ENCODE assay signal across 24 mouse cellular contexts in the genomic region with DNA sequence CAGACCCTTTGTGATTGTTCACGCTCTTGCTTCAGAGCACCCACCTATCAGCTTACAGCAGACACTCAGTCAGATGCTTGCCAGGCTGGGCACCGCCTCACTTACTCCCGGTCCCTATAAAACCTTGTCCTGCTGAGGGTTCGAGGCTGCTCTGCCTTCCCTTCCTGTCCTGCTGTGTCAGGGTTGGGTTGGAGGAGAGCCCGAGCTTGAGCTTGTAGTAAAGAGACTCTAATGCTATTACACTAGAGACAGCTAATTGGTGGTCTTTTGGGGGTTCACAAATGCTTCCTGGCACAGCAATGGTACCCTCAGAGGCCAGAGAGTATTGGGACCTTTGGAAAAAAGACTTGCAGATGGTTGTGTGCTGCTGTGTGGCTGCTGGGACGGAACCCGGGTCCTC. TPM values are rescaled to one million over a fixed set of nuclear protein-coding genes. Genes with fewer than 3 reads are reported as not detected.
DNase-seq lines count a peak whose midpoint lies in the region; ATAC-seq and TF ChIP-seq lines count a peak whose summit lies in the region.
"Had no signal": no experiment of that assay in that cellular context is flagged by ENCODE, and none has a peak within 500 bp of the region (broad histone marks: within the 10 kb centered on the region; RNA-seq: fewer than 3 reads in every experiment).

No protein-coding gene starts in this region.

- no peaks in the 10 kb centered on the region for H3K27me3 ChIP-seq in cerebellum, adult 2 months (ENCODE audit: control insufficient read depth, insufficient read depth, low read length)
- no peaks in the 10 kb centered on the region for H3K27me3 ChIP-seq in heart, embryonic 10.5 days (ENCODE audit: insufficient read depth, poor library complexity, severe bottlenecking)
- H3K27me3 ChIP-seq in heart, adult 2 months (ENCODE audit: control insufficient read depth, insufficient read depth, low read length): no peaks in the 10 kb centered on the region
- no peaks in the 10 kb centered on the region for H3K27me3 ChIP-seq in hindbrain, postnatal 0 days (ENCODE audit: insufficient read depth, low read length)
- H3K27me3 ChIP-seq in hindbrain, embryonic 13.5 days: no peaks in the 10 kb centered on the region
- H3K27me3 ChIP-seq: CH12.LX; embryonic facial prominence, embryonic 12.5 days; embryonic facial prominence, embryonic 15.5 days; heart, embryonic 13.5 days; Patski had no signal

- WGBS in cerebellum, adult 2 months: 42% methylated on average over 7 of the region's 7 CpGs
- 82% methylated on average over 7 of the region's 7 CpGs for WGBS in heart, embryonic 10.5 days
- WGBS in heart, adult 2 months: 91% methylated on average over 7 of the region's 7 CpGs
- 59% methylated on average over 7 of the region's 7 CpGs for WGBS in hindbrain, postnatal 0 days
- WGBS in hindbrain, embryonic 13.5 days: 81% methylated on average over 7 of the region's 7 CpGs

- no peak for ATAC-seq in cerebellum, adult (ENCODE audit: insufficient number of reproducible peaks, low FRiP score, low TSS enrichment)
- peak; percentile 19; the same call in 1 of the 2 replicates for ATAC-seq in hindbrain, postnatal 0 days
- no peak for ATAC-seq in hindbrain, embryonic 13.5 days (ENCODE audit: low FRiP score)
- ATAC-seq: forebrain, embryonic 14.5 days; intestine, postnatal 0 days; Patski had no signal

- TF ChIP-seq CTCF in cerebellum, adult 2 months (IDR thresholded peaks at IDR 0.05; ENCODE audit: borderline replicate concordance, insufficient read depth, low read depth, low read length): no peak
- TF ChIP-seq CTCF in heart, adult 2 months (IDR thresholded peaks at IDR 0.05): no peak
- no peak for TF ChIP-seq CTCF in hindbrain, postnatal 0 days (IDR thresholded peaks at IDR 0.05; ENCODE audit: low read depth)

- no peaks in the 10 kb centered on the region for H3K9me3 ChIP-seq in heart, embryonic 10.5 days
- H3K9me3 ChIP-seq in hindbrain, postnatal 0 days (ENCODE audit: low read length): no peaks in the 10 kb centered on the region
- no peaks in the 10 kb centered on the region for H3K9me3 ChIP-seq in hindbrain, embryonic 13.5 days
- H3K9me3 ChIP-seq: embryonic facial prominence, embryonic 12.5 days; embryonic facial prominence, embryonic 15.5 days; heart, embryonic 13.5 days had no signal

- no peak overlapping the region for H3K4me2 ChIP-seq in hindbrain, postnatal 0 days (ENCODE audit: low read depth, low read length)
- H3K4me2 ChIP-seq in hindbrain, embryonic 13.5 days: no peak overlapping the region
- H3K4me2 ChIP-seq: embryonic facial prominence, embryonic 12.5 days; embryonic facial prominence, embryonic 15.5 days; heart, embryonic 13.5 days had no signal

- intact Hi-C loops in heart, adult 2 months (cut with DNase I): no loop called here

- no peak overlapping the region for H3K27ac ChIP-seq in cerebellum, adult 2 months (ENCODE audit: insufficient read depth, low read length)
- H3K27ac ChIP-seq in heart, embryonic 10.5 days: no peak overlapping the region
- no peak overlapping the region for H3K27ac ChIP-seq in heart, adult 2 months
- peak overlapping the region; percentile 61 for H3K27ac ChIP-seq in hindbrain, postnatal 0 days
- no peak overlapping the region for H3K27ac ChIP-seq in hindbrain, embryonic 13.5 days
- H3K27ac ChIP-seq: embryonic facial prominence, embryonic 12.5 days; embryonic facial prominence, embryonic 15.5 days; heart, embryonic 13.5 days; kidney, postnatal 0 days had no signal

- H3K4me1 ChIP-seq in cerebellum, adult 2 months (ENCODE audit: control insufficient read depth, insufficient read depth, low read length): peaks cover 19% of the 10 kb centered on the region; the same call in 1 of the 2 replicates
- H3K4me1 ChIP-seq in heart, embryonic 10.5 days: peaks cover 7% of the 10 kb centered on the region
- H3K4me1 ChIP-seq in heart, adult 2 months (ENCODE audit: control insufficient read depth, insufficient read depth, low read length): peaks cover 4% of the 10 kb centered on the region
- H3K4me1 ChIP-seq in hindbrain, postnatal 0 days (ENCODE audit: insufficient read depth, low read length): no peaks in the 10 kb centered on the region
- peaks cover 9% of the 10 kb centered on the region for H3K4me1 ChIP-seq in hindbrain, embryonic 13.5 days (replicated peaks)

- no peak for TF ChIP-seq EP300 in heart, adult 2 months (IDR thresholded peaks at IDR 0.05; ENCODE audit: insufficient read depth, low read depth, low read length)

- no peak for TF ChIP-seq POLR2A in cerebellum, adult 2 months (IDR thresholded peaks at IDR 0.05; ENCODE audit: borderline replicate concordance, insufficient read depth, low read length)
- no peak for TF ChIP-seq POLR2A in heart, adult 2 months (IDR thresholded peaks at IDR 0.05; ENCODE audit: insufficient read depth, low read depth, low read length)

- H3K4me3 ChIP-seq in cerebellum, adult 2 months (replicated peaks; ENCODE audit: insufficient read depth, low read depth, low read length): no peak overlapping the region
- H3K4me3 ChIP-seq in heart, embryonic 10.5 days: no peak overlapping the region
- H3K4me3 ChIP-seq in heart, adult 2 months: no peak overlapping the region
- no peak overlapping the region for H3K4me3 ChIP-seq in hindbrain, postnatal 0 days (ENCODE audit: low read length)
- H3K4me3 ChIP-seq in hindbrain, embryonic 13.5 days: no peak overlapping the region
- H3K4me3 ChIP-seq: embryonic facial prominence, embryonic 12.5 days; embryonic facial prominence, embryonic 15.5 days; heart, embryonic 13.5 days had no signal

- no peaks in the 10 kb centered on the region for H3K36me3 ChIP-seq in heart, embryonic 10.5 days
- H3K36me3 ChIP-seq in heart, adult 2 months (ENCODE audit: control insufficient read depth, insufficient read depth, low read length): no peaks in the 10 kb centered on the region; the same call in 1 of the 2 replicates
- H3K36me3 ChIP-seq in hindbrain, postnatal 0 days (ENCODE audit: insufficient read depth, low read length): no peaks in the 10 kb centered on the region
- no peaks in the 10 kb centered on the region for H3K36me3 ChIP-seq in hindbrain, embryonic 13.5 days
- H3K36me3 ChIP-seq: embryonic facial prominence, embryonic 12.5 days; embryonic facial prominence, embryonic 15.5 days; G1E; heart, embryonic 13.5 days had no signal

- H3K9ac ChIP-seq in heart, adult 2 months (ENCODE audit: low read depth, low read length): no peak overlapping the region
- no peak overlapping the region for H3K9ac ChIP-seq in hindbrain, postnatal 0 days (replicated peaks; ENCODE audit: low read length)
- no peak overlapping the region for H3K9ac ChIP-seq in hindbrain, embryonic 13.5 days
- H3K9ac ChIP-seq: embryonic facial prominence, embryonic 12.5 days; embryonic facial prominence, embryonic 15.5 days; heart, embryonic 13.5 days had no signal

- no peaks in the 10 kb centered on the region for H3K79me2 ChIP-seq in heart, adult 2 months (replicated peaks; ENCODE audit: control insufficient read depth, insufficient read depth, low read length)

- DNase-seq in cerebellum, adult 8-10 months: peak; percentile 16
- no peak for DNase-seq in cerebellum, adult 2 months
- DNase-seq in cerebellum, postnatal 14 days: peak; percentile 51 to 59
- DNase-seq in heart, embryonic 10.5 days (ENCODE audit: low spot score): peak; percentile 53
- DNase-seq in heart, adult 2 months: no peak
- DNase-seq in hindbrain, postnatal 0 days (ENCODE audit: low spot score): peak; percentile 20
- DNase-seq: adrenal gland, postnatal 10 days; adrenal gland, postnatal 36 days; B cell, adult 2 months; gastrocnemius, postnatal 10 days; gastrocnemius, postnatal 36 days; heart, postnatal 14 days; kidney, adult 2 months had no signal

RNA-seq across cellular contexts. Expression of gene Kctd3, which starts 55.6 kb away (rescaled TPM):
- polyA plus RNA-seq in cerebellum, adult 2 months (2012; rRNA removed): 96.6 and 99.9 TPM in 2 replicates
- polyA plus RNA-seq in heart, embryonic 10.5 days (2016; fragmentation: Nextera tagmentation; extraction: Ambion mirVana): 20.4 and 30.5 TPM in 2 replicates
- total RNA-seq in heart, adult 2 months (2021): 10 to 100 TPM; 13.6 to 14.9 TPM
- polyA plus RNA-seq in heart, adult 2 months (2012; rRNA removed): 13.2 and 16.7 TPM in 2 replicates
- 65.0 and 73.8 TPM in 2 replicates for total RNA-seq in hindbrain, postnatal 0 days (2014; rRNA removed)
- polyA plus RNA-seq in hindbrain, postnatal 0 days (2015; fragmentation: Nextera tagmentation; extraction: Ambion mirVana): 40.7 and 45.4 TPM in 2 replicates
- polyA plus RNA-seq in hindbrain, embryonic 13.5 days (2015; fragmentation: Nextera tagmentation; extraction: Ambion mirVana): 34.4 and 36.2 TPM in 2 replicates

Comparison
In these comparisons a context has a peak if more than half of its experiments do, and no peak if none do; other contexts are left out.
1. DNase-seq: peak in cerebellum, adult 8-10 months (single experiment), cerebellum, postnatal 14 days (2 of 2), heart, embryonic 10.5 days (single experiment) and hindbrain, postnatal 0 days (single experiment); none in cerebellum, adult 2 months (0 of 2) and heart, adult 2 months (0 of 2).